Comparison of ENCODE assay signal across 11 mouse cellular contexts in the genomic region with DNA sequence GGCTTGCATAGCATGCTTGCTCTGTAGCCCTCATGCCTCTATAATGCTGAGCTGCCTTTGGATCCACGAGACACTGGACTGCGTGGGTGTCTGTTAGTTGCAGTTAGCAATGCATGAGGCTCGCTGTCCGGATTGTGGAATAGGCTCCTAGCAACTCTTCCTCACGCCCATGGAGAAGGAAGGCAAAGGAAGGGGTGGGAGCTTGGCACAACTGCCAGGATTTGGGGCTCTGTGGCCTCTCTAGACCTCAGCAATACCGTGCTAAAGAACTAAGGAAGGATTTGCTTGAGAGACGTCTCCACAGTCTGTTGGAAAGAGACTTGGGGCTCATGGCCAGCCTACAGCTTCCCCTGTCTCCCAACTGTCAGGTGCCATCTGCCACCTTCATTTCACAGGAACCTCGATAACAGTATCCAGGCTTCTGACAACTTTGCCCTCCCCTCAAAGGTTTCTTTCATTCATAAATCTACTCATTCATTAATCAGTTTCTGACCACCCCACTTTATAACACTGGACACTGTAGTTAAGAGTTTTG. TPM values are rescaled to one million over a fixed set of nuclear protein-coding genes. Genes with fewer than 3 reads are reported as not detected.
A peak's percentile ranks its signal among the peaks of the same experiment; 100 is the strongest.
DNase-seq lines count a peak whose midpoint lies in the region; ATAC-seq lines count a peak whose summit lies in the region.
"Had no signal": no experiment of that assay in that cellular context is flagged by ENCODE, and none has a peak within 500 bp of the region (broad histone marks: within the 10 kb centered on the region; RNA-seq: fewer than 3 reads in every experiment).

No protein-coding gene starts in this region.

- no peak for ATAC-seq in intestine, embryonic 16.5 days
- no peak for ATAC-seq in intestine, embryonic 15.5 days
- ATAC-seq in forebrain, embryonic 14.5 days: no peak
- ATAC-seq in neural tube, embryonic 15.5 days (ENCODE audit: low FRiP score): no peak
- ATAC-seq: Patski had no signal

- peaks cover 13% of the 10 kb centered on the region; the same call in 1 of the 2 replicates for H3K36me3 ChIP-seq in intestine, embryonic 16.5 days (ENCODE audit: control insufficient read depth, insufficient read depth, low read length)
- H3K36me3 ChIP-seq in intestine, embryonic 15.5 days: peaks cover 15% of the 10 kb centered on the region
- peaks cover 9% of the 10 kb centered on the region; the same call in 1 of the 2 replicates for H3K36me3 ChIP-seq in forebrain, embryonic 14.5 days (ENCODE audit: control insufficient read depth, insufficient read depth, low read length)
- H3K36me3 ChIP-seq in limb, embryonic 10.5 days: peaks cover 75% of the 10 kb centered on the region
- H3K36me3 ChIP-seq in neural tube, embryonic 15.5 days: peaks cover 19% of the 10 kb centered on the region

- peak overlapping the region; percentile 7; the same call in 1 of the 2 replicates for H3K27ac ChIP-seq in intestine, embryonic 16.5 days (ENCODE audit: low read length)
- no peak overlapping the region for H3K27ac ChIP-seq in intestine, embryonic 15.5 days
- peak overlapping the region; percentile 94 for H3K27ac ChIP-seq in forebrain, embryonic 14.5 days (ENCODE audit: low read depth, low read length)
- peak overlapping the region; percentile 89 for H3K27ac ChIP-seq in limb, embryonic 10.5 days
- peak overlapping the region; percentile 91 for H3K27ac ChIP-seq in neural tube, embryonic 15.5 days (replicated peaks)

- H3K4me2 ChIP-seq in intestine, embryonic 16.5 days (ENCODE audit: low read depth, low read length): no peak overlapping the region
- H3K4me2 ChIP-seq in intestine, embryonic 15.5 days (replicated peaks): no peak overlapping the region
- no peak overlapping the region for H3K4me2 ChIP-seq in forebrain, embryonic 14.5 days (ENCODE audit: low read length)
- H3K4me2 ChIP-seq in neural tube, embryonic 15.5 days: no peak overlapping the region

- DNase-seq in forebrain, embryonic 14.5 days (ENCODE audit: low spot score): no peak
- no peak for DNase-seq in limb, embryonic 10.5 days (ENCODE audit: low spot score)
- DNase-seq in adrenal gland, postnatal 4 days (ENCODE audit: low spot score in 2 of 2): no peak
- no peak for DNase-seq in adrenal gland, adult 2 months
- DNase-seq: adrenal gland, postnatal 10 days; lung, embryonic 14.5 days; thymus, postnatal 25 days had no signal

- no peak overlapping the region for H3K4me3 ChIP-seq in intestine, embryonic 16.5 days (ENCODE audit: low read length)
- H3K4me3 ChIP-seq in intestine, embryonic 15.5 days (replicated peaks): no peak overlapping the region
- no peak overlapping the region for H3K4me3 ChIP-seq in forebrain, embryonic 14.5 days (ENCODE audit: low read depth, low read length)
- no peak overlapping the region for H3K4me3 ChIP-seq in limb, embryonic 10.5 days
- H3K4me3 ChIP-seq in neural tube, embryonic 15.5 days (replicated peaks): no peak overlapping the region

- no peak overlapping the region for H3K9ac ChIP-seq in intestine, embryonic 16.5 days (ENCODE audit: low read depth, low read length)
- H3K9ac ChIP-seq in intestine, embryonic 15.5 days: no peak overlapping the region
- peak overlapping the region; percentile 63; the same call in 1 of the 2 replicates for H3K9ac ChIP-seq in forebrain, embryonic 14.5 days (ENCODE audit: low read length)
- no peak overlapping the region for H3K9ac ChIP-seq in neural tube, embryonic 15.5 days (replicated peaks)

- H3K4me1 ChIP-seq in intestine, embryonic 16.5 days (ENCODE audit: control insufficient read depth, insufficient read depth, low read length): peaks cover 11% of the 10 kb centered on the region
- peaks cover 5% of the 10 kb centered on the region; the same call in 1 of the 2 replicates for H3K4me1 ChIP-seq in intestine, embryonic 15.5 days (replicated peaks)
- peaks cover 17% of the 10 kb centered on the region for H3K4me1 ChIP-seq in forebrain, embryonic 14.5 days (ENCODE audit: control insufficient read depth, insufficient read depth, low read length)
- peaks cover 29% of the 10 kb centered on the region for H3K4me1 ChIP-seq in limb, embryonic 10.5 days
- peaks cover 30% of the 10 kb centered on the region for H3K4me1 ChIP-seq in neural tube, embryonic 15.5 days

- H3K27me3 ChIP-seq in intestine, embryonic 16.5 days (replicated peaks; ENCODE audit: control insufficient read depth, insufficient read depth, low read length): no peaks in the 10 kb centered on the region
- H3K27me3 ChIP-seq in intestine, embryonic 15.5 days (replicated peaks): no peaks in the 10 kb centered on the region
- no peaks in the 10 kb centered on the region for H3K27me3 ChIP-seq in forebrain, embryonic 14.5 days (replicated peaks; ENCODE audit: control insufficient read depth, insufficient read depth, low read length)
- H3K27me3 ChIP-seq in limb, embryonic 10.5 days (ENCODE audit: low read depth, poor library complexity, severe bottlenecking): no peaks in the 10 kb centered on the region
- H3K27me3 ChIP-seq in neural tube, embryonic 15.5 days (replicated peaks): no peaks in the 10 kb centered on the region
- H3K27me3 ChIP-seq: Patski had no signal

- no peaks in the 10 kb centered on the region for H3K9me3 ChIP-seq in intestine, embryonic 16.5 days (ENCODE audit: control insufficient read depth, low read length)
- no peaks in the 10 kb centered on the region for H3K9me3 ChIP-seq in intestine, embryonic 15.5 days
- H3K9me3 ChIP-seq in forebrain, embryonic 14.5 days (replicated peaks; ENCODE audit: control insufficient read depth, low read length): no peaks in the 10 kb centered on the region
- no peaks in the 10 kb centered on the region for H3K9me3 ChIP-seq in limb, embryonic 10.5 days (replicated peaks)
- H3K9me3 ChIP-seq in neural tube, embryonic 15.5 days (replicated peaks): no peaks in the 10 kb centered on the region

- 77% methylated on average over 8 of the region's 8 CpGs for WGBS in intestine, embryonic 16.5 days
- WGBS in intestine, embryonic 15.5 days: 88% methylated on average over 8 of the region's 8 CpGs
- 77% methylated on average over 8 of the region's 8 CpGs for WGBS in forebrain, embryonic 14.5 days
- 90% methylated on average over 8 of the region's 8 CpGs for WGBS in limb, embryonic 10.5 days
- WGBS in neural tube, embryonic 15.5 days: 74% methylated on average over 8 of the region's 8 CpGs

RNA-seq across cellular contexts. Expression of a gene that starts 33.4 kb away (rescaled TPM):
- polyA plus RNA-seq in intestine, embryonic 16.5 days (2015; fragmentation: Nextera tagmentation; extraction: Ambion mirVana): 14.1 and 23.8 TPM in 2 replicates
- 17.3 and 20.9 TPM in 2 replicates for polyA plus RNA-seq in intestine, embryonic 15.5 days (2015; fragmentation: Nextera tagmentation; extraction: Ambion mirVana)
- polyA plus RNA-seq in forebrain, embryonic 14.5 days (2014; fragmentation: Nextera tagmentation; extraction: Ambion mirVana): 9.6 and 9.9 TPM in 2 replicates
- polyA plus RNA-seq in limb, embryonic 10.5 days (2016; fragmentation: Nextera tagmentation; extraction: Ambion mirVana): 15.7 and 17.3 TPM in 2 replicates
- polyA plus RNA-seq in neural tube, embryonic 15.5 days (2015; fragmentation: Nextera tagmentation; extraction: Ambion mirVana): 8.2 and 8.5 TPM in 2 replicates
- total RNA-seq in adrenal gland, postnatal 4 days (2021): 10 to 100 TPM; 47.8 to 53.0 TPM
- 10 to 100 TPM; 17.5 to 40.5 TPM for total RNA-seq in adrenal gland, adult 2 months (2021)
- polyA plus RNA-seq in adrenal gland, adult 2 months (2012; rRNA removed): 46.9 and 73.5 TPM in 2 replicates

RNA-seq across cellular contexts. Expression of a gene that starts 33.5 kb away (rescaled TPM):
- polyA plus RNA-seq in intestine, embryonic 16.5 days (2015; fragmentation: Nextera tagmentation; extraction: Ambion mirVana): 82.9 and 86.3 TPM in 2 replicates
- polyA plus RNA-seq in intestine, embryonic 15.5 days (2015; fragmentation: Nextera tagmentation; extraction: Ambion mirVana): 71.8 and 72.4 TPM in 2 replicates
- polyA plus RNA-seq in forebrain, embryonic 14.5 days (2014; fragmentation: Nextera tagmentation; extraction: Ambion mirVana): 27.4 and 29.7 TPM in 2 replicates
- polyA plus RNA-seq in limb, embryonic 10.5 days (2016; fragmentation: Nextera tagmentation; extraction: Ambion mirVana): 45.5 and 52.5 TPM in 2 replicates
- polyA plus RNA-seq in neural tube, embryonic 15.5 days (2015; fragmentation: Nextera tagmentation; extraction: Ambion mirVana): 23.2 and 30.8 TPM in 2 replicates
- 10 to 100 TPM; 49.0 to 53.5 TPM for total RNA-seq in adrenal gland, postnatal 4 days (2021)
- 10 to 100 TPM; 34.5 to 47.3 TPM for total RNA-seq in adrenal gland, adult 2 months (2021)
- polyA plus RNA-seq in adrenal gland, adult 2 months (2012; rRNA removed): 87.2 and 88.1 TPM in 2 replicates

RNA-seq across cellular contexts. Expression of a gene that starts 40.7 kb away (rescaled TPM):
- polyA plus RNA-seq in intestine, embryonic 16.5 days (2015; fragmentation: Nextera tagmentation; extraction: Ambion mirVana): 11.0 and 11.2 TPM in 2 replicates
- polyA plus RNA-seq in intestine, embryonic 15.5 days (2015; fragmentation: Nextera tagmentation; extraction: Ambion mirVana): 10.0 and 10.7 TPM in 2 replicates
- polyA plus RNA-seq in forebrain, embryonic 14.5 days (2014; fragmentation: Nextera tagmentation; extraction: Ambion mirVana): 13.2 and 17.0 TPM in 2 replicates
- polyA plus RNA-seq in limb, embryonic 10.5 days (2016; fragmentation: Nextera tagmentation; extraction: Ambion mirVana): 0.55 and 0.87 TPM in 2 replicates
- 32.3 and 32.9 TPM in 2 replicates for polyA plus RNA-seq in neural tube, embryonic 15.5 days (2015; fragmentation: Nextera tagmentation; extraction: Ambion mirVana)
- 1 to 10 TPM; 3.4 to 4.2 TPM for total RNA-seq in adrenal gland, postnatal 4 days (2021)
- total RNA-seq in adrenal gland, adult 2 months (2021): 1 to 10 TPM; 2.7 to 4.2 TPM
- 2.7 and 3.9 TPM in 2 replicates for polyA plus RNA-seq in adrenal gland, adult 2 months (2012; rRNA removed)
